Mouse (Mus musculus): ENCODE measurements at regions not wholly inside any gene's neighbourhood (a gene's known extent, or its start where the extent isn't known, plus 50 kb on each side); places are given as distances from the start of the nearest gene placed in this dataset.

GRCm38 (mm10) chr1:61265706-61266127, 288.0 kb downstream of the Icos start:
- DNase-seq (ENCODE audit: low read depth), result no peak

DNA sequence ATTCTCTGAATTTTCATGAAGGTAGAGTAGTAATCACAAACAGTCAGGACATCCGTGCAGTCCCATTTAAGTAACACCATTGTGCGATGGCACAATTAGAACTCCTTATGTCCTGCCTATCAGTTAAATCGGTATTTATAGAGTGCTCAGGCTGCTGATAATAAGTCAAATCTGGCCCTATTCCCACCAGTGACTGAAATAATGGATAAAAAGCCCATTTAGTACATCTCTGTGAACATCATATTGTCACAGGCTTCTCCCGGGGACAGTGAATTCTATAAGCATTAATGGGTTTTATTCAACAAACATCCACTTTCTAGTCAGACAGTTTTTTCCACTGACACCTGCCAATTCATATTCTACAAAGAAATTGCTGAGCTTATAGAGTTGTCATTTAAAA, 296.1 kb downstream of the Icos start:
- no peak for DNase-seq (ENCODE audit: low read depth)

GRCm38 (mm10) chr1:61274244-61274643, 296.5 kb downstream of the Icos start:
- no peak for DNase-seq (ENCODE audit: low read depth)

DNA sequence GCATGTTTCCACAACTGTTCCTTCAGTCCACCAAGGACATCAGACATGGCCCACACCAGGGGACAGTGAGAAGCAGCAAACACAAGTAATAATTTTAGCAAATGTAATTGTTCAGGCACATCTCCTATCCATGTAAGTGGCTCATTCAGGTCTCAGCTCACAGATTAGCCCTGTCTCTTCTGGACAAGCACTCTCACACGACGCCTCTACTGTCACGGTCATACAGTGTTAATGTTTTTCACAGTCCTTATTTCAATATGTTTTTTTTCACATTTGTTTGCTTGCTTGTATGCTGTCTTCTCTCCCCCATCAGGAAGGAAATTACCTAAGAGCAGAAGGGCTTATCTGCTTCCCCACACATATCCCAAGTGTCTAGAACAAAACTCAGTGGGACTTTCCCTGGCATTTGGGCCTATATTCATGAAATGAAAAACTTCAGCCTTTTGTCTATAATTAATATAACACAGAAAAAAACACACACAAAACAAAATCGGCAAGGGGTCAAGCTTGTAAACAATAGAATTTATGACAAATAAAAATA, 299.5 kb downstream of the Icos start:
- DNase-seq (ENCODE audit: low read depth), result no peak

- no peak for DNase-seq (ENCODE audit: low read depth)
Observed at GRCm38 (mm10) chr1:61288185-61288584, 310.5 kb downstream of the Icos start.

DNA sequence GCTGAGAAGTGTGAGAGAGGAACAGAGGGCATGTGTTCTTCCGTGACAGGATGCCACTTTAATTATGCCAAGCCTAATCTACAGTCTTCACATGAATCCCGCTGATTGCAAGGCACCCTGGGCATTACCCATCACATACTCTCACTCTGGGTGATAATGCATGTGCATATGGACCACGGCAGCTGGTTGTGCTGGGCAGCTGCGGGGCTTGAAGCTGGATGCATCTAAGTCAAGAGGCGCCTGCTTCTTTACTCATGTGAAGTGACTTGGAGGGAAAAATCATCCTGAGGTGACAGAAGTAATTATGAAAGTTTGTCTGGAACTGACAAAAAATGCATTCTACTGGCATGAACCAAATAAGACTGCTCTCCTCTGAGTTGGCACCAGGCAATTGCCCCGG, 311.2 kb downstream of the Icos start:
- no peak for DNase-seq (ENCODE audit: low read depth)

DNA sequence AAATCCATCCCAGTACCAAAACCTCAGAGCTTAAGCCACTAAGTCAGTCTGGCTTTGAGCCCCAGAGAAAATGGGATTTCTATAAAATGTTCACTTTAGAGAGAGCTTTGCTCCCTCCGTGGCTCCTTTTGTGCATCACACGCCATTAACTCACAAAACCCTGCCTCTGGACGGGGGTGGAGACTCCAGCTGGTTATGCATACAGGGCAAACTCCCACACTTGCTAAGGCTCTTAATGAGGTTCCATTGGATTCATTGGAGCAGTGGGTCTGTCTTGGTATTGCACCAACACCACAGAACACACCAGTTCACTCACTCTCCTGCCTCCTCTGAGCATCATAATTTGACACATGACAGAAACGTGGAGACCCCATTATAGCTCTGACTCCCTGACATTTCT, 311.8 kb downstream of the Icos start:
- no peak for DNase-seq (ENCODE audit: low read depth)

GRCm38 (mm10) chr1:61293106-61293505, 315.4 kb downstream of the Icos start:
- DNase-seq (ENCODE audit: low read depth), result no peak

GRCm38 (mm10) chr1:61295219-61295618, 317.5 kb downstream of the Icos start:
- DNase-seq (ENCODE audit: low read depth), result no peak

GRCm38 (mm10) chr1:61296831-61297230, 319.1 kb downstream of the Icos start:
- no peak for DNase-seq (ENCODE audit: low read depth)

- no peak for DNase-seq (ENCODE audit: low read depth)
Observed at GRCm38 (mm10) chr1:61297361-61297760, 319.6 kb downstream of the Icos start.

DNA sequence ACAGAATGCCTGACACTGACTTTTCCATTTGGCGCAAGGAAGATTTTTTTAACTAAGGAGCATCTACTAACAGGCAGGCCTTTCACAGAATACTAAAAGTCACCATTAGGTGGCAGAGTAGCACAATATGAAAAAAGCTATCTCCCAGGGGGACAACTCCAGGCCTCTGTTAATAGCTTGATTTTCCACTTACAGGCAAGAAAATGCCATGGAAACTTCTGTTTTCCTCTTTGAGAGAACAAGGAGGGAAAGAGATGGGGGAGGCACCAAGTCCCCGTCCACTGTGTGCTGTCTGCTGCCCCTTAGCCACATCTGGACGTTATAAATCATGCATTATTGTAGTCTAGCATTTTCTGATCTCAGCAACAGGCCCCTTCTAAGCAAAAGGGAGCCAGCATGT, 320.3 kb downstream of the Icos start:
- DNase-seq (ENCODE audit: low read depth), result peak; percentile 13

DNA sequence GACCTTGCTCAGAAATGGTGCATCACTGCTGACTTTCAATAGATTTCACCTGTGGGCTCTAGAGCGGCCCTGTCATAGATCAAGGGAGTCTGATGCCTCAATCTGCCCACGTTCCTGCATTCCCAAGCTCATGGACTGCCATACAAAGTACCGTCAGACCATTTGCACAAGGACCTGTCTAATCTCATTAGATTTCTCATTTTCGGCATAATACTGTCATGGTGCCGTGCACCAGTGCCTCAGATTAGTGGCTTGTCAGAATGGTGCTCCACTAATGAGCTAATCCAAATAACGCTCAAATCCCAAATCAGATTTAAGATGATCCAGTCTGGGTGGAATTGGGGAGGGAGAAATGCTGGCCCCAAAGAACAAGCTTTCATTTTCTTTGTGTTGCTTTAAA, 321.1 kb downstream of the Icos start:
- DNase-seq (ENCODE audit: low read depth), result no peak

GRCm38 (mm10) chr1:61300491-61300890, 322.8 kb downstream of the Icos start:
- DNase-seq (ENCODE audit: low read depth), result no peak

DNA sequence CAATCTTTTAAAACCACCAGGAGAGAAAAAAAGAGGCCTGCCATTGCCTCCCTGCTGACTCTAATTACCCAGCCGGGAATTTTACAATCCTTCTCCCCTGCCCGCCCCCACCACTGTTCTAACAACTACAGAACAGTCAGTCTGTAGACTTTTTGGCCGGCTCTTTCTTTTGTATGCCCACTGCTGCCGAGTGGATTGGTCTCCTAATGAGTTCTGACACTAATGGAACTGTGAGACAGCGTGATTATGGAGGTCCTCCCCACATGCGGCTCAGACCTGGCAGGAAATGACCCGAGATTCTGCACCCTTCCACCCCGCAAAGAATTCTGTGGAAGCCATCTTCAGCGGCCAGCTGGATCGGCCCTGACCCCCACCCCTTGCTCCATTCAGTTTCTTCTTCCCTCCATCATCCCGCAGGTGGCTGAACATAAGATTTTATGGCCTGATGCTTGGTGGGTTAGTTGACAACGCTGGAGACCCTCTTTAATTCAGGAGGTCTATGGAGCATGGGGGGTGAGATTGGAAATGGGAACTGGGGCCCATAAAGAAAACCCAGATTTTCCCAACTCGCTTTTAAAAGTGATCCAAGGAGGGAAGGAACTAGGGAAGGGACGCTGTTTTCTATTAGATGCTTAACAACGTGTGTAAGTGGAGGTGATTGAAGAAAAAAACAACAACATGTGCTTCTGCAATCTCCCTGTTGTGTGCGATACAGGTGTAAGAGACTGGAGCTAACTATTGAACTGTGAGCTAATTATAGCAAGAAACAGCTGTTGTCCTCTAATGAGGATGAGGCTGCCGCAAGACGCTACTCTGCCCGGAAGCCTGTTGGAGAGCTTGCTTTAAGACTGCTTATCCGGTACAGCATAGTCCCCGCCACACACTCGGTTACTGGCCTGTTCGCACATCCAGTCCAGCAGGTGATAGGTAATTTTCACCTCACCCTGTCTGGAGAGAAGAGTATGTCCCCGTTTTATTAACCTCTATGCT, 323.6 kb downstream of the Icos start:
- no peak for DNase-seq (ENCODE audit: low read depth)

- DNase-seq (ENCODE audit: low read depth), result no peak
Observed at GRCm38 (mm10) chr1:61302570-61303071, 324.9 kb downstream of the Icos start.

- DNase-seq (ENCODE audit: low read depth), result no peak
Observed at GRCm38 (mm10) chr1:61306296-61306695, 328.6 kb downstream of the Icos start.

DNA sequence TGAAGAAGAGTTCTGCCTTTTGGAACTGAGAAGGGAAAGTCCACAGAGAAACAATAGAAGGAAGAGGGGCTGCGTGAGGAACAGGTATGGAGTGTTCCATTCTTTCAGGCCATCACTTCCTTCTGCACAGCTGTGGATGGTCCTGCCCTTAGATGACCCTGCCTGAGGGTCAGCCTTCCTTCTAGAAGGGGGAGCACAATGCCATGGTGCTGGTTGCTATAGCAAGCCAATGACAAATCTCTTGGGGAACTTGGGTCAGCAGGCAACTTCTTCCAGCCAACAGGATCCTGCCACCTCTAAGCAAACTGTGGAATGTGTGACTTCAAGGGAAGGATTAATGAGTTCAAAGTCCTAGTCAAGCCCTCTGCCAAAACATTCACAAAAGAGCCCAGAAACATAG, 329.1 kb upstream of the Pard3b start:
- no peak for DNase-seq (ENCODE audit: low read depth)

DNA sequence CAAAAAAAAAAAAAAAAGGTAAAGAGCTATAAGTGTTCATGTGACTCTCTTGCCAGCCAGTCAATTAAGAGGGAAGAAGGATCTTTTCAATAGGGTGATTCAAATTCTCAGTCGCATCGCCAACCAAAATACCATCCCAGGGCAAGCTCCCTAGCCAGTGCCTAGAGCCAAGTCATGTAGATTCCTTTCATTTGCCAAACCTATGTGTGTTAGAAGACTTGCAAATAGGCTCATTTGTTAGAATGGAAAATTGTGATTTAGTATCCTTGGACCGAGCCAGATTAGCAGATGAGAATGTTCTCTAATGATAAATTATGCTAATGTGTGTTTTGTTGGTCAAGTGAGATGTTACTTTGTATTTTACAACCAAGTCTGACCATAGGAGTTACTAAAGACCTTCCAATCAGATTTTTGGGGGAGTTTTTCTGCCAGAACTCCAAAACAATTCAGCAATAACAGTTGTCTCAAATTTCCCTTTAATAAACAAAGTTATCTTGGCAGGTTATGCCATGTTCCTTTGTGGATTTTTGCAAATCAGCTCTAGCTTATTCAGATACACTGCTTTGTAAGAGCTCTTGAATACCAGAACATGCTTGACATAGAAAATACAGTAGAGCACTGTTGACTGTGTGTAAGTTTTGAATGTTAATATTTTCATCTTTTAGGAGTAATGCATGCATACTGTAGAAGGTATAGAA, 328.4 kb upstream of the Pard3b start:
- DNase-seq (ENCODE audit: low read depth), result no peak

DNA sequence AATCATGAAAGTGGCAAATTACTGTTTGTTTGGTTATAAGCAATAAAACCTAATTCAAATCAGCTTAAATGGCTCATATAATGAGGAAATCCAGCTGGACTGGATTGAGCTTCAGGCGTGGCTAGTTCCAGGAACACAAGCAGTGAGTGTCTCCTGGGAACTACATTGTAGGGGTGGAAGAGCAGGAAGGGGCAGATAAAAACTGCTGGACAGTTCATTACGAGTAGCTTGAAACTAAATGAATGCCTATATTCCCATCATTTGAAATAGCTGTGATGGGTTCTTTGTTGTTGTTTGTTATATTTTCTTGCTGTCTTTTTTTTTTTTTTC, 327.9 kb upstream of the Pard3b start:
- no peak for DNase-seq (ENCODE audit: low read depth)

GRCm38 (mm10) chr1:61313196-61313595, 325.4 kb upstream of the Pard3b start:
- no peak for DNase-seq (ENCODE audit: low read depth)

DNA sequence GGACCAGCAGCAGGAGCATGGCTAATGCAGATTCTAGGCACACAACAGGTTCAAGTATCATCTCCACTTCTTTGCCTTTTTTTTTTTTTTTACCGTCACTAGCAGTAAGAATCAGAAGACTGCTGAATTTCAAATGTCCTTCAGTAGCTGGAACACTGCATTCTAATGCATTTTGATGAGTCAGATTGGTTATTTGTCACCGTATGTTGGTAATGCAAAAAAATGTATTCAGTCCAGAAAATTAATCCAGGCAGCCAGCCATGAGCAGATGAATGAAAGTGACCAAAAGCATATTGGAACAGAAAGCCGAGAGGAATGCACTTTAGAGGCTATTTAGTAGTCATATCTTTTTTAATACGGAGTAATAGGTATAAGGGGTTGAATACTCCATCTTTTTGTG, 322.4 kb upstream of the Pard3b start:
- DNase-seq (ENCODE audit: low read depth), result no peak

DNA sequence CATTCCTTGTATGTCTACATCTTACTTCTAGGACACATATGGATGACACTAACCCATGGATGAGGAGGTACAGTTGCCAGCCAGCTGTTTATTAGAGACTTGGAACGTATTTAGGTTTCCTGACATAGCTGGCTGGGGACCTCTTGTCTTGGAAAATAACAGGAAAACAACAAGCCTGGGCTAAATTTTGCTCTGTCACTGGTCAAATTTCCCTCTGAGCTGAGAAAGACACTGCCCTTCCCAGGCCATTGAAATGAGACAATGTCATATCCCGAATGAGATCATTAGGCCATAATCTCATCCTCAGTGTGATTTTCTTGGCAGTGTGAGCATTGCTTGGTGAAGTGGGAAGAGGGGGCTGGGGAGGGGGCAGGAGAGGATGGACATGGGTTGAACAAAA, 321.9 kb upstream of the Pard3b start:
- no peak for DNase-seq (ENCODE audit: low read depth)

Data from c-Kit-positive CD71-negative TER-119-negative erythroid progenitor cells, embryonic 14.5 days (primary cell).